Mouse (Mus musculus): ENCODE measurements around the gene Gp1bb. TPM values are rescaled to one million over a fixed set of nuclear protein-coding genes. Genes with fewer than 3 reads are reported as not detected.
A peak's percentile ranks its signal among the peaks of the same experiment; 100 is the strongest.

Gp1bb gene
- polyA plus RNA-seq, 1 experiment from 2014 or later, result 2.2 TPM

DNA sequence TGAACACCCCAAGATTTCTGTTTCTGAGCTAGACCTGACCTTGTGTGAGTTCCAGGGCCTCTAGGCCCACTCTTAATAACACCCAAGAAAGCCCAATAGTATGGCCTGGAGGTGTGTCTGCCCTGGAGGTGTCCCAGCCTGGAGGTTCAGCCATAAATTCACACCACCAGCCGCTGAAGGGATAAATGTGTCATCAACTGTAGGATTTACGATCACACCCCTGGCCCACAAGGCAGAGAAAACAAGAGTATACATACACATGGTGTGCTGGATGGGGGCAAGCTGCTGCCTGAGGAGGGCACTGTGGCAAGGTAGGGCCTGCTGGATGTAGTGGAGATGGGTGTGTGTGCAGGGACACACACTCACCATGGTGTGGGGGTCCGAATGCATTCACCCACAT lies 8.9 kb downstream of the Gp1bb start:
- H3K27ac ChIP-seq (ENCODE audit: low read length), result no peak overlapping the region
- peaks cover 14% of the 10 kb centered on the region for H3K4me1 ChIP-seq (replicated peaks; ENCODE audit: control insufficient read depth, insufficient read depth, low read length)
- H3K36me3 ChIP-seq (ENCODE audit: control insufficient read depth, insufficient read depth, low read length), result no peaks in the 10 kb centered on the region
- H3K4me2 ChIP-seq (ENCODE audit: low read depth, low read length), result no peak overlapping the region
- ATAC-seq (ENCODE audit: low read depth), result no peak
- no peaks in the 10 kb centered on the region for H3K9me3 ChIP-seq (ENCODE audit: control insufficient read depth, low read length)
- WGBS, result 69% methylated on average over 3 of the region's 3 CpGs
- H3K4me3 ChIP-seq (ENCODE audit: low read length), result no peak overlapping the region
- H3K27me3 ChIP-seq (ENCODE audit: control insufficient read depth, insufficient read depth, low read depth, low read length), result peaks cover 3% of the 10 kb centered on the region; the same call in 1 of the 2 replicates
- H3K9ac ChIP-seq (ENCODE audit: low read length), result no peak overlapping the region

DNA sequence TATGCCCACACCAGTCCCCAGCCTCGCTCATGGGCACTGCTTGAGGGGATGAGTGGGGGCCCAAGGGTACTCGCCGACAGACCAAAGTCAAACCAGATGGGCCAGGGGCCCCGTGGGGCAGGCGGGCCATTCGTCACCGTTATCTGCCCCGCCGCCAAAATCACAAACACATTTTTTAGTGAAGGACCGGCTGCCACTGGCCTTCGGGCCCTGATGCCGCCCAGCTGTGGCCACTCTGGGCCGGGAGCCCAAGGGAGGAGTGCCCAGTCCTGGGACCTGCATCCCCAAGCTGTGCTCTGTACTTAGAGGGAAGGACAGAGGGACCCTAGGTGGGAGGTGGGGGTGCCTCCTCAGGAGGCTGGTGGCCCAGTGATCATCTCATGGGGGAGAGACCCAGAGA lies 10.5 kb downstream of the Gp1bb start:
- WGBS, result 21% methylated on average over 13 of the region's 13 CpGs
- Histone ChIP-seq H3K4me2 (ENCODE audit: low read depth, low read length) (no peak overlapping the region), H3K4me1 (replicated peaks; ENCODE audit: control insufficient read depth, insufficient read depth, low read length) (peaks cover 14% of the 10 kb centered on the region), H3K27ac (ENCODE audit: low read length) (no peak overlapping the region), H3K9me3 (ENCODE audit: control insufficient read depth, low read length) (no peaks in the 10 kb centered on the region), H3K9ac (ENCODE audit: low read length) (no peak overlapping the region), H3K27me3 (ENCODE audit: control insufficient read depth, insufficient read depth, low read depth, low read length) (no peaks in the 10 kb centered on the region; the same call in 1 of the 2 replicates), H3K36me3 (ENCODE audit: control insufficient read depth, insufficient read depth, low read length) (no peaks in the 10 kb centered on the region), H3K4me3 (ENCODE audit: low read length) (no peak overlapping the region)
- peak; percentile 46 for ATAC-seq (ENCODE audit: low read depth)

GRCm38 (mm10) chr16:18609099-18609498 lies 13.1 kb downstream of the Gp1bb start:
- ATAC-seq (ENCODE audit: low read depth), result 0 out of 2 replicates have a peak, but pooled peaks have one; percentile 12
- Histone ChIP-seq H3K27ac (ENCODE audit: low read length) (no peak overlapping the region), H3K9me3 (ENCODE audit: control insufficient read depth, low read length) (no peaks in the 10 kb centered on the region), H3K4me2 (ENCODE audit: low read depth, low read length) (no peak overlapping the region), H3K9ac (ENCODE audit: low read length) (no peak overlapping the region), H3K4me3 (ENCODE audit: low read length) (no peak overlapping the region), H3K4me1 (replicated peaks; ENCODE audit: control insufficient read depth, insufficient read depth, low read length) (peaks cover 22% of the 10 kb centered on the region), H3K36me3 (ENCODE audit: control insufficient read depth, insufficient read depth, low read length) (no peaks in the 10 kb centered on the region), H3K27me3 (ENCODE audit: control insufficient read depth, insufficient read depth, low read depth, low read length) (no peaks in the 10 kb centered on the region; the same call in 1 of the 2 replicates)
- 53% methylated on average over 2 of the region's 2 CpGs for WGBS

- H3K27me3 ChIP-seq (ENCODE audit: control insufficient read depth, insufficient read depth, low read depth, low read length), result no peaks in the 10 kb centered on the region; the same call in 1 of the 2 replicates
- H3K4me2 ChIP-seq (ENCODE audit: low read depth, low read length), result peak overlapping the region; percentile 38; the same call in 1 of the 2 replicates
- no peak overlapping the region for H3K27ac ChIP-seq (ENCODE audit: low read length)
- no peaks in the 10 kb centered on the region for H3K9me3 ChIP-seq (ENCODE audit: control insufficient read depth, low read length)
- H3K4me1 ChIP-seq (replicated peaks; ENCODE audit: control insufficient read depth, insufficient read depth, low read length), result peaks cover 26% of the 10 kb centered on the region
- ATAC-seq (ENCODE audit: low read depth), result no peak
- 17% methylated on average over 11 of the region's 11 CpGs for WGBS
- H3K36me3 ChIP-seq (ENCODE audit: control insufficient read depth, insufficient read depth, low read length), result no peaks in the 10 kb centered on the region
- peak overlapping the region; percentile 27; the same call in 1 of the 2 replicates for H3K9ac ChIP-seq (ENCODE audit: low read length)
- H3K4me3 ChIP-seq (ENCODE audit: low read length), result no peak overlapping the region
These were observed 14.0 kb downstream of the Gp1bb start for GRCm38 (mm10) chr16:18608226-18608625.

DNA sequence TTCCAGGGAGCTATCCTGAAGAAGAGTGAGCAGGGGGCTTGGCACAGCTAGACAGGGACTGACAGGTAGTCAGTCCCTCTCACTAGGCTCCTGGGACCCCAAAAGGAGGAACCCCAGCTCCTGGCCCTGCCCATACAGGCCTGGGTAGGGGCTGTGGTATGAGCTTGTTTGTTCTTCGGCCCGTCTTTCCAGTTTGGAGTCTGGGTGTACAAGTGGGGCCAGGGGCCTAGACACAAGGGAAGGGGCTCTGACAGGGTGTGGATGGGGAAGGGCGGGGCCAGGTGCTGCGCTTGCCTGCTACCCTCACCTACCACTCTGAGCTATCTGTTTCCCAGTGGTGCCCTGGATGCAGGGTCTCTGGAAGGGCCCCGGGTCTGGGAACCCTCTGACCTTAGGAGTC lies 16.5 kb downstream of the Gp1bb start:
- ATAC-seq (ENCODE audit: low read depth), result peak; percentile 68
- 54% methylated on average over 5 of the region's 5 CpGs for WGBS
- Histone ChIP-seq H3K9ac (ENCODE audit: low read length) (no peak overlapping the region), H3K27ac (ENCODE audit: low read length) (peak overlapping the region; percentile 33), H3K4me1 (replicated peaks; ENCODE audit: control insufficient read depth, insufficient read depth, low read length) (peaks cover 27% of the 10 kb centered on the region), H3K4me3 (ENCODE audit: low read length) (no peak overlapping the region), H3K9me3 (ENCODE audit: control insufficient read depth, low read length) (no peaks in the 10 kb centered on the region), H3K4me2 (ENCODE audit: low read depth, low read length) (no peak overlapping the region), H3K36me3 (ENCODE audit: control insufficient read depth, insufficient read depth, low read length) (no peaks in the 10 kb centered on the region), H3K27me3 (ENCODE audit: control insufficient read depth, insufficient read depth, low read depth, low read length) (no peaks in the 10 kb centered on the region; the same call in 1 of the 2 replicates)

DNA sequence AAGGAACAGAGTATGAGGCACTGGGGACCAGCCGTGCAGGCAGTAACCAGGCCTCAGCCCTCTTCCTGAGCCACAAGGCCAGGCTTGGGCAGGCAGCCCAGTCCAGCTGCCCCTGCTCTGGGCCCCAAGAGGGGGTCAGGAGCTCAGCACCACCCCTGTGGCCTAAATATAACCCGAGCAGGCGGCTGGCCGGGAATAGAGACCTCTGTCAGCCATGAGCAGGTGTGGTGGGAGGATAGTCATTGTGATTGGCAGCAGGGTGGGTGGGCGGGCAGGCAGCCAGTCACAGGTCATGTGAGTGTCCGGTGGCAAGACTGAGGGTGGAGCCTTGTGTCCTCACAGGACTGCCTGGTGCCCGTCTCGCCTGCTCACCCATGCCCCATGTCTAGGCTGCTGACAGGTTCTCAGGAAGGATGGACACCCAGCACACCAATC lies 17.9 kb downstream of the Gp1bb start:
- H3K27me3 ChIP-seq (ENCODE audit: control insufficient read depth, insufficient read depth, low read depth, low read length), result no peaks in the 10 kb centered on the region
- H3K4me3 ChIP-seq (ENCODE audit: low read length), result no peak overlapping the region
- H3K9me3 ChIP-seq (ENCODE audit: control insufficient read depth, low read length), result no peaks in the 10 kb centered on the region
- H3K36me3 ChIP-seq (ENCODE audit: control insufficient read depth, insufficient read depth, low read length), result no peaks in the 10 kb centered on the region
- H3K4me2 ChIP-seq (ENCODE audit: low read depth, low read length), result no peak overlapping the region
- no peak overlapping the region; the same call in 1 of the 2 replicates for H3K27ac ChIP-seq (ENCODE audit: low read length)
- peak; percentile 7; the same call in 1 of the 2 replicates for ATAC-seq (ENCODE audit: low read depth)
- WGBS, result 53% methylated on average over 8 of the region's 8 CpGs
- H3K9ac ChIP-seq (ENCODE audit: low read length), result peak overlapping the region; percentile 12; the same call in 1 of the 2 replicates
- peaks cover 27% of the 10 kb centered on the region for H3K4me1 ChIP-seq (replicated peaks; ENCODE audit: control insufficient read depth, insufficient read depth, low read length)

DNA sequence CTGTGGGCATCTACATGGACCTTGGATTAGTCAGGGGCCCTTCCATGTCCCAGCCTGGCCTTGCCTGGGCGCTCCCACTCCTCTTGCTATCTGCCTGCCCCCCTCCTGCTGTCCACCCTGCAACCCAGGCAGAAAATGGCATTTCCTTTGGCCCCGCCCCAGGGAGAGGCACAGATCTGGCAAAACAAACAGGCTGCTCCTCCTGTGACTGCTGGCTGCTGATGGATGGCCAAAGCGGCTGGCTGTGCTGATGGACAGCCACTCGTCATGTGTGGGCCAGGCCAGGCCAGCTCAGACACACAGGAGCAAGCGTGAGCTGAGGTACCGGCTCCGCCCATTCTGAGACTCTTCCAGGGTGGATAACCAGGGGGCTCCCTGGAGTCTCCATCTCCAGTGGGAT lies 20.8 kb downstream of the Gp1bb start:
- Histone ChIP-seq H3K27ac (ENCODE audit: low read length) (no peak overlapping the region), H3K9me3 (ENCODE audit: control insufficient read depth, low read length) (no peaks in the 10 kb centered on the region), H3K27me3 (ENCODE audit: control insufficient read depth, insufficient read depth, low read depth, low read length) (no peaks in the 10 kb centered on the region), H3K9ac (ENCODE audit: low read length) (no peak overlapping the region), H3K4me2 (ENCODE audit: low read depth, low read length) (no peak overlapping the region), H3K36me3 (ENCODE audit: control insufficient read depth, insufficient read depth, low read length) (no peaks in the 10 kb centered on the region), H3K4me3 (ENCODE audit: low read length) (no peak overlapping the region), H3K4me1 (replicated peaks; ENCODE audit: control insufficient read depth, insufficient read depth, low read length) (peaks cover 20% of the 10 kb centered on the region; the same call in 1 of the 2 replicates)
- no peak for ATAC-seq (ENCODE audit: low read depth)
- 50% methylated on average over 7 of the region's 7 CpGs for WGBS

- ATAC-seq (ENCODE audit: low read depth), result no peak
- WGBS, result 55% methylated on average over 3 of the region's 3 CpGs
These were observed 24.2 kb downstream of the Gp1bb start for GRCm38 (mm10) chr16:18598006-18598405.

GRCm38 (mm10) chr16:18596255-18596654 lies 25.9 kb downstream of the Gp1bb start:
- no peak for ATAC-seq (ENCODE audit: low read depth)
- Histone ChIP-seq H3K9me3 (ENCODE audit: control insufficient read depth, low read length) (no peaks in the 10 kb centered on the region), H3K36me3 (ENCODE audit: control insufficient read depth, insufficient read depth, low read length) (no peaks in the 10 kb centered on the region), H3K4me3 (ENCODE audit: low read length) (no peak overlapping the region), H3K4me2 (ENCODE audit: low read depth, low read length) (no peak overlapping the region), H3K27me3 (ENCODE audit: control insufficient read depth, insufficient read depth, low read depth, low read length) (peaks cover 10% of the 10 kb centered on the region), H3K9ac (ENCODE audit: low read length) (no peak overlapping the region), H3K27ac (ENCODE audit: low read length) (no peak overlapping the region), H3K4me1 (replicated peaks; ENCODE audit: control insufficient read depth, insufficient read depth, low read length) (peaks cover 7% of the 10 kb centered on the region; the same call in 1 of the 2 replicates)
- 52% methylated on average over 5 of the region's 5 CpGs for WGBS

More at GRCm38 (mm10) chr16:18598006-18598405, 24.2 kb downstream of the Gp1bb start:
- Histone ChIP-seq H3K27ac (ENCODE audit: low read length) (no peak overlapping the region), H3K27me3 (ENCODE audit: control insufficient read depth, insufficient read depth, low read depth, low read length) (peaks cover 3% of the 10 kb centered on the region; the same call in 1 of the 2 replicates), H3K36me3 (ENCODE audit: control insufficient read depth, insufficient read depth, low read length) (no peaks in the 10 kb centered on the region), H3K9ac (ENCODE audit: low read length) (no peak overlapping the region), H3K4me1 (replicated peaks; ENCODE audit: control insufficient read depth, insufficient read depth, low read length) (0 out of 2 replicates have a peak, but pooled peaks cover 8% of the 10 kb centered on the region), H3K4me2 (ENCODE audit: low read depth, low read length) (no peak overlapping the region), H3K4me3 (ENCODE audit: low read length) (no peak overlapping the region), H3K9me3 (ENCODE audit: control insufficient read depth, low read length) (no peaks in the 10 kb centered on the region)
